In genomic region chr10:108408437-108408836, GRCm38 (mm10) we compare ENCODE assay signal across 21 mouse cellular contexts.
DNase-seq lines count a peak whose midpoint lies in the region; ATAC-seq and TF ChIP-seq lines count a peak whose summit lies in the region.
"Had no signal": no experiment of that assay in that cellular context is flagged by ENCODE, and none has a peak within 500 bp of the region (broad histone marks: within the 10 kb centered on the region; RNA-seq: fewer than 3 reads in every experiment).

No protein-coding gene starts in this region.

- peaks cover 51% of the 10 kb centered on the region for H3K4me1 ChIP-seq in heart, embryonic 10.5 days
- H3K4me1 ChIP-seq in lung, embryonic 16.5 days (replicated peaks; ENCODE audit: control insufficient read depth, insufficient read depth, low read length): peaks cover 26% of the 10 kb centered on the region
- peaks cover 9% of the 10 kb centered on the region for H3K4me1 ChIP-seq in liver, postnatal 0 days (ENCODE audit: insufficient read depth)
- H3K4me1 ChIP-seq in neural tube, embryonic 15.5 days: no peaks in the 10 kb centered on the region
- H3K4me1 ChIP-seq: midbrain, embryonic 13.5 days had no signal

- no peak overlapping the region for H3K9ac ChIP-seq in lung, embryonic 16.5 days (ENCODE audit: low read length)
- H3K9ac ChIP-seq in liver, postnatal 0 days (replicated peaks): no peak overlapping the region
- no peak overlapping the region for H3K9ac ChIP-seq in neural tube, embryonic 15.5 days (replicated peaks)
- H3K9ac ChIP-seq: embryonic facial prominence, embryonic 15.5 days; limb, embryonic 15.5 days; midbrain, embryonic 13.5 days; neural tube, embryonic 13.5 days had no signal

- intact Hi-C loops in heart, postnatal 36 days (cut with DNase I): no loop called here

- 74% methylated on average over 6 of the region's 6 CpGs for WGBS in heart, embryonic 10.5 days
- WGBS in lung, embryonic 16.5 days: 54% methylated on average over 6 of the region's 6 CpGs
- WGBS in liver, postnatal 0 days (ENCODE audit: insufficient replicate concordance): 48% methylated on average over 6 of the region's 6 CpGs
- 77% methylated on average over 6 of the region's 6 CpGs for WGBS in neural tube, embryonic 15.5 days

- no peak overlapping the region; the same call in 1 of the 2 replicates for H3K4me2 ChIP-seq in lung, embryonic 16.5 days (ENCODE audit: low read depth, low read length)
- peak overlapping the region; percentile 46 for H3K4me2 ChIP-seq in liver, postnatal 0 days (ENCODE audit: low read depth, low read length)
- H3K4me2 ChIP-seq in neural tube, embryonic 15.5 days: no peak overlapping the region
- H3K4me2 ChIP-seq: embryonic facial prominence, embryonic 15.5 days; limb, embryonic 15.5 days; midbrain, embryonic 13.5 days; neural tube, embryonic 13.5 days had no signal

- no peak for DNase-seq in heart, embryonic 10.5 days (ENCODE audit: low spot score)
- no peak for DNase-seq in heart, postnatal 36 days
- no peak for DNase-seq in lung, postnatal 4 days
- DNase-seq in liver, postnatal 0 days: no peak
- no peak for DNase-seq in layer of hippocampus, adult 8-10 months (ENCODE audit: low spot score in 2 of 2)
- DNase-seq in cerebellum, adult 18-20 months: no peak
- DNase-seq: adrenal gland, postnatal 25 days; cerebellum, adult 11-12 months; cerebellum, postnatal 36 days; gastrocnemius, postnatal 25 days; heart, adult 2 months; kidney, postnatal 10 days had no signal

- peaks cover 6% of the 10 kb centered on the region for H3K36me3 ChIP-seq in heart, embryonic 10.5 days
- H3K36me3 ChIP-seq in lung, embryonic 16.5 days (ENCODE audit: control insufficient read depth, insufficient read depth, low read length): 0 out of 2 replicates have a peak, but pooled peaks cover 2% of the 10 kb centered on the region
- H3K36me3 ChIP-seq in liver, postnatal 0 days (replicated peaks; ENCODE audit: insufficient read depth, low read length): peaks cover 1% of the 10 kb centered on the region; the same call in 1 of the 2 replicates
- H3K36me3 ChIP-seq in neural tube, embryonic 15.5 days: no peaks in the 10 kb centered on the region
- H3K36me3 ChIP-seq: embryonic facial prominence, embryonic 15.5 days; limb, embryonic 15.5 days; midbrain, embryonic 13.5 days; neural tube, embryonic 13.5 days had no signal

- TF ChIP-seq EP300 in liver, postnatal 0 days (IDR thresholded peaks at IDR 0.05; ENCODE audit: low read depth): no peak

- ATAC-seq in lung, embryonic 16.5 days (ENCODE audit: low read depth): peak; percentile 16
- peak; percentile 56; the same call in 1 of the 2 replicates for ATAC-seq in liver, postnatal 0 days
- no peak for ATAC-seq in neural tube, embryonic 15.5 days (ENCODE audit: low FRiP score)
- ATAC-seq: activated CD4-positive, CD25-positive, alpha-beta regulatory T cell, adult 4 months; forebrain, embryonic 16.5 days; midbrain, embryonic 13.5 days; Patski had no signal

- no peak overlapping the region for H3K4me3 ChIP-seq in heart, embryonic 10.5 days
- no peak overlapping the region for H3K4me3 ChIP-seq in lung, embryonic 16.5 days (ENCODE audit: low read length)
- H3K4me3 ChIP-seq in liver, postnatal 0 days (ENCODE audit: low read depth, low read length): no peak overlapping the region
- no peak overlapping the region for H3K4me3 ChIP-seq in neural tube, embryonic 15.5 days (replicated peaks)
- H3K4me3 ChIP-seq: embryonic facial prominence, embryonic 15.5 days; heart, adult 2 months; limb, embryonic 15.5 days; midbrain, embryonic 13.5 days; neural tube, embryonic 13.5 days had no signal

- TF ChIP-seq CTCF in liver, postnatal 0 days (IDR thresholded peaks at IDR 0.05; ENCODE audit: low read depth): no peak

- no peaks in the 10 kb centered on the region for H3K9me3 ChIP-seq in heart, embryonic 10.5 days
- H3K9me3 ChIP-seq in lung, embryonic 16.5 days (ENCODE audit: control insufficient read depth, low read length): no peaks in the 10 kb centered on the region
- H3K9me3 ChIP-seq in liver, postnatal 0 days (ENCODE audit: low read length): no peaks in the 10 kb centered on the region
- no peaks in the 10 kb centered on the region for H3K9me3 ChIP-seq in neural tube, embryonic 15.5 days (replicated peaks)
- H3K9me3 ChIP-seq: embryonic facial prominence, embryonic 15.5 days; limb, embryonic 15.5 days; midbrain, embryonic 13.5 days; neural tube, embryonic 13.5 days had no signal

- H3K27me3 ChIP-seq in heart, embryonic 10.5 days (ENCODE audit: insufficient read depth, poor library complexity, severe bottlenecking): no peaks in the 10 kb centered on the region
- no peaks in the 10 kb centered on the region for H3K27me3 ChIP-seq in lung, embryonic 16.5 days (ENCODE audit: control insufficient read depth, insufficient read depth, low read depth, low read length)
- no peaks in the 10 kb centered on the region for H3K27me3 ChIP-seq in liver, postnatal 0 days (ENCODE audit: insufficient read depth, low read length)
- H3K27me3 ChIP-seq in neural tube, embryonic 15.5 days (replicated peaks): no peaks in the 10 kb centered on the region
- H3K27me3 ChIP-seq: embryonic facial prominence, embryonic 15.5 days; limb, embryonic 15.5 days; midbrain, embryonic 13.5 days; neural tube, embryonic 13.5 days; Patski had no signal

- H3K27ac ChIP-seq in heart, embryonic 10.5 days: peak overlapping the region; percentile 23; the same call in 1 of the 2 replicates
- H3K27ac ChIP-seq in lung, embryonic 16.5 days (ENCODE audit: low read length): peak overlapping the region; percentile 92
- H3K27ac ChIP-seq in liver, postnatal 0 days (ENCODE audit: low read depth): peak overlapping the region; percentile 74
- no peak overlapping the region for H3K27ac ChIP-seq in neural tube, embryonic 15.5 days (replicated peaks)
- H3K27ac ChIP-seq: embryonic facial prominence, embryonic 15.5 days; heart, adult 2 months; limb, embryonic 15.5 days; midbrain, embryonic 13.5 days; neural tube, embryonic 13.5 days had no signal
